Mouse (Mus musculus): Measurements from ENCODE around the gene Dapk1.
"Not testable (repeated sequence)": the region's sequence is repeated elsewhere in the genome, so short reads cannot be mapped to it uniquely, and the experiment has no call there.

Dapk1 gene

GRCm38 (mm10) chr13:60601436-60602415, at the start of gene Dapk1:
Gene Dapk1, plus strand, starts transcription at chr13:60601947.
- DNase-seq = peak; percentile 80

- DNase-seq = no peak
Measured at GRCm38 (mm10) chr13:60553326-60553725, 48.4 kb upstream of the Dapk1 start.

GRCm38 (mm10) chr13:60556476-60556875, 45.3 kb upstream of the Dapk1 start:
- no peak for DNase-seq

- DNase-seq = no peak
Measured at GRCm38 (mm10) chr13:60556911-60557310, 44.8 kb upstream of the Dapk1 start.

GRCm38 (mm10) chr13:60564303-60564702, 37.4 kb upstream of the Dapk1 start:
- DNase-seq = no peak

GRCm38 (mm10) chr13:60568934-60569548, 32.7 kb upstream of the Dapk1 start:
- no peak for DNase-seq

GRCm38 (mm10) chr13:60569549-60569941, 32.2 kb upstream of the Dapk1 start:
- no peak for DNase-seq

GRCm38 (mm10) chr13:60573541-60573940, 28.2 kb upstream of the Dapk1 start:
- no peak for DNase-seq

- no peak for DNase-seq
Measured at GRCm38 (mm10) chr13:60573971-60574370, 27.8 kb upstream of the Dapk1 start.

- no peak for DNase-seq
Measured at GRCm38 (mm10) chr13:60578541-60578940, 23.2 kb upstream of the Dapk1 start.

- no peak for DNase-seq
Measured at GRCm38 (mm10) chr13:60594866-60595265, 6.9 kb upstream of the Dapk1 start.

GRCm38 (mm10) chr13:60595519-60595918, 6.2 kb upstream of the Dapk1 start:
- no peak for DNase-seq

- DNase-seq = peak; percentile 22
Measured at GRCm38 (mm10) chr13:60602416-60603251, 887 bp downstream of the Dapk1 start.

GRCm38 (mm10) chr13:60603252-60603562, 1.5 kb downstream of the Dapk1 start:
- no peak for DNase-seq

GRCm38 (mm10) chr13:60607411-60607810, 5.7 kb downstream of the Dapk1 start:
- no peak for DNase-seq

- no peak for DNase-seq
Measured at GRCm38 (mm10) chr13:60608411-60609046, 6.8 kb downstream of the Dapk1 start.

- DNase-seq = no peak
Measured at GRCm38 (mm10) chr13:60609234-60609633, 7.5 kb downstream of the Dapk1 start.

GRCm38 (mm10) chr13:60610558-60610957, 8.8 kb downstream of the Dapk1 start:
- no peak for DNase-seq

- not testable (repeated sequence) for DNase-seq
Measured at GRCm38 (mm10) chr13:60610971-60611370, 9.2 kb downstream of the Dapk1 start.

- no peak for DNase-seq
Measured at GRCm38 (mm10) chr13:60612160-60612559, 10.4 kb downstream of the Dapk1 start.

- peak; percentile 11 for DNase-seq
Measured at GRCm38 (mm10) chr13:60614154-60614553, 12.4 kb downstream of the Dapk1 start.

GRCm38 (mm10) chr13:60615057-60615650, 13.4 kb downstream of the Dapk1 start:
- no peak for DNase-seq
